ENCODE assay signal across 51 mouse cellular contexts in the genomic region with DNA sequence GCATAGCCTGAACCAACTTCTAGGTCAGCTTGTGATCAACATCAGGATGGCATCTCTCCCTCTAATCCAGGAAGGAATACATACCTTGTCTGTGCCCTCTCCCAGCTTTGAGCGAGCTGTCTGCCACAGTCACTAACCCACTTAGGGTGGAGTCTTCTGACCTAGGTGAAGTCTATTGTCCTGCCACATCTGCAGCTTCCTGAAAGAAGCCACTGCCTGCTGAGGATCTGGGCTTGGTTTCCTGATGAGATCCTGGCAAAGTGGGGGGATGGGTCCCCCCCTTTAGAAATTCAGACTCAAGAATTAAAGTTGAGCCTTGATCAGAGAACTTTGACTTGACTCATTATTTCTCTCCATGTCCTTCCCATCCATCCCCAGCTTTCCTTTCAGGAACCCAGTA. TPM values are rescaled to one million over a fixed set of nuclear protein-coding genes. Genes with fewer than 3 reads are reported as not detected.
"Had no signal": no experiment of that assay in that cellular context is flagged by ENCODE, and none has a peak within 500 bp of the region (broad histone marks: within the 10 kb centered on the region; RNA-seq: fewer than 3 reads in every experiment).

No protein-coding gene starts in this region.

- H3K4me3 ChIP-seq: heart, embryonic 12.5 days; heart, embryonic 13.5 days; heart, embryonic 15.5 days; hindbrain, embryonic 10.5 days; hindbrain, embryonic 12.5 days; hindbrain, embryonic 13.5 days; hindbrain, embryonic 15.5 days; intestine, embryonic 15.5 days; kidney, embryonic 15.5 days; layer of hippocampus, adult 2 months; left cerebral cortex, adult 2 months had no signal

- H3K4me1 ChIP-seq: heart, embryonic 12.5 days; heart, embryonic 15.5 days; hindbrain, embryonic 10.5 days; hindbrain, embryonic 12.5 days; hindbrain, embryonic 13.5 days; hindbrain, embryonic 15.5 days; intestine, embryonic 15.5 days; kidney, embryonic 15.5 days had no signal

- H3K27me3 ChIP-seq: heart, embryonic 12.5 days; heart, embryonic 13.5 days; heart, embryonic 15.5 days; hindbrain, embryonic 12.5 days; hindbrain, embryonic 13.5 days; hindbrain, embryonic 15.5 days; intestine, embryonic 15.5 days; kidney, embryonic 15.5 days had no signal

- DNase-seq: heart, postnatal 10 days; heart, postnatal 14 days; heart, postnatal 36 days; heart, postnatal 4 days; kidney, adult 11 months; kidney, adult 18-20 months; kidney, adult 2 months; kidney, adult 8-10 months; kidney, adult 9 months; kidney, postnatal 10 days; kidney, postnatal 14 days; kidney, postnatal 25 days; kidney, postnatal 36 days; kidney, postnatal 4 days; layer of hippocampus, adult 9-11 months; layer of hippocampus, postnatal 36 days had no signal

- H3K27ac ChIP-seq: heart, embryonic 13.5 days; heart, embryonic 15.5 days; hindbrain, embryonic 10.5 days; hindbrain, embryonic 12.5 days; hindbrain, embryonic 13.5 days; hindbrain, embryonic 14.5 days; hindbrain, embryonic 15.5 days; hindbrain, postnatal 0 days; intestine, embryonic 15.5 days; kidney, embryonic 15.5 days; kidney, postnatal 0 days; layer of hippocampus, adult 2 months; left cerebral cortex, adult 2 months had no signal

- H3K9me3 ChIP-seq: heart, embryonic 12.5 days; heart, embryonic 13.5 days; heart, embryonic 15.5 days; hindbrain, embryonic 10.5 days; hindbrain, embryonic 12.5 days; hindbrain, embryonic 13.5 days; hindbrain, embryonic 15.5 days; intestine, embryonic 15.5 days; kidney, embryonic 15.5 days had no signal

- H3K36me3 ChIP-seq: heart, embryonic 12.5 days; heart, embryonic 13.5 days; heart, embryonic 15.5 days; hindbrain, embryonic 10.5 days; hindbrain, embryonic 12.5 days; hindbrain, embryonic 13.5 days; hindbrain, embryonic 15.5 days; intestine, embryonic 15.5 days; kidney, embryonic 15.5 days had no signal

- ATAC-seq: hindbrain, embryonic 16.5 days; hindbrain, postnatal 0 days; inflammation-experienced regulatory T-cells, adult 6 months; intestine, embryonic 15.5 days; intestine, embryonic 16.5 days; intestine, postnatal 0 days had no signal

RNA-seq across cellular contexts. Expression of a gene that starts 32.0 kb away (rescaled TPM):
- total RNA-seq: heart, postnatal 10 days; heart, postnatal 14 days; heart, postnatal 25 days; heart, postnatal 36 days; heart, postnatal 4 days; hematopoietic stem cell, adult 5-6 weeks; hindbrain, postnatal 0 days; layer of hippocampus, adult 18-20 months; layer of hippocampus, adult 2 months; layer of hippocampus, adult 8-10 months; layer of hippocampus, postnatal 10 days; layer of hippocampus, postnatal 14 days; layer of hippocampus, postnatal 25 days; layer of hippocampus, postnatal 36 days; left cerebral cortex, adult 18-20 months; left cerebral cortex, adult 2 months had no signal
- polyA plus RNA-seq: heart, embryonic 11.5 days; heart, embryonic 12.5 days; heart, embryonic 13.5 days; heart, embryonic 14.5 days; heart, embryonic 15.5 days; heart, embryonic 16.5 days; heart, postnatal 0 days; hindbrain, embryonic 10.5 days; hindbrain, embryonic 11.5 days; hindbrain, embryonic 12.5 days; hindbrain, embryonic 13.5 days; hindbrain, embryonic 14.5 days; hindbrain, embryonic 15.5 days; hindbrain, embryonic 16.5 days; hindbrain, postnatal 0 days; inflammation-experienced regulatory T-cells, adult 6 months; intestine, embryonic 14.5 days; intestine, embryonic 15.5 days; intestine, embryonic 16.5 days; intestine, postnatal 0 days; kidney, adult 2 months; kidney, embryonic 14.5 days; kidney, embryonic 15.5 days; kidney, embryonic 16.5 days; kidney, postnatal 0 days; large intestine, adult 2 months had no signal
